Mouse (Mus musculus): ENCODE results near the gene Dst.
A peak's percentile ranks its signal among the peaks of the same experiment; 100 is the strongest.

Gene Dst

GRCm38 (mm10) chr1:34100385-34100784 is 192.4 kb downstream of the Dst start:
- no peak for DNase-seq (ENCODE audit: low spot score)

- DNase-seq (ENCODE audit: low spot score): no peak
Observed at GRCm38 (mm10) chr1:34102604-34103003, 194.6 kb downstream of the Dst start.

GRCm38 (mm10) chr1:34103176-34103575 is 195.2 kb downstream of the Dst start:
- DNase-seq (ENCODE audit: low spot score): no peak

- no peak for DNase-seq (ENCODE audit: low spot score)
Observed at GRCm38 (mm10) chr1:34103713-34104172, 195.7 kb downstream of the Dst start.

DNA sequence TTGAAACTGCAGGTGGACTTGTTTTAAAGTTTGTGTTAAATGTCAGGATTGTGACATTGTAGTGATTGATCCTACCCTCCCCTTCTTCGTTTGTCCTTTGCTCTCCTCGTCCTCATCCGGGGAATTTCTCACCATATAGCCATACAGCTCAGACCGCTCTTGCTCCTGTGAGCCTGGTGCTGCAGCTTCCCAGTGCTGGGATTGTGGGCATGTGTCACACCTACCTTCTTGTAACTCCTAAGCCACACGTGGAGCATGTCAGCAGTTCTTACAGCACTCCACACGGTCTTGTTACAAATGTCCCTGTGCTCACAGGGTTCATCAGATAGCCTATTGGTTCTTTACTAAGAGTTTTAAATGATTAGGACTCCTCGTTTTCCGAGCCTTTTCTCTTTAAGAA is 196.8 kb downstream of the Dst start:
- no peak for DNase-seq (ENCODE audit: low spot score)

DNA sequence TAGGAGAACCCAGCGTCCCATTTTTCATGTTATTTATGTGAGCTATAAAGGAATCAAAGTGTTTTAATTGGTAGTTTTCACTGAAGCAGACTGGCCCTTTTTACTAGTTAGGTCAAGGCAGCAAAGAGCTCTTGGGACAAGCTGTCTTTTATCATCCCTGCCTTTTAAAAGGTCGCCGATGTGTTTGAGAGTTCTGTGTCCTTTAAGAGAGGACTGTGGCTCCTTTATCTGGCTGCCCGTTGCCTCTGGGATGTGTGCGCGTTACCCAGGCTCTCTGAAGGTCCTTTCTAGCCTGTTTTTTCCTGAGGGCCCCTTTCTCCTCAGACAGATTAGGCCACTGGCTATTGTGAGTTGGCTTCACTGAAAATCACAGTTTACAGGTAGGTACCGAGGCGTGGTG is 198.6 kb downstream of the Dst start:
- no peak for DNase-seq (ENCODE audit: low spot score)

DNA sequence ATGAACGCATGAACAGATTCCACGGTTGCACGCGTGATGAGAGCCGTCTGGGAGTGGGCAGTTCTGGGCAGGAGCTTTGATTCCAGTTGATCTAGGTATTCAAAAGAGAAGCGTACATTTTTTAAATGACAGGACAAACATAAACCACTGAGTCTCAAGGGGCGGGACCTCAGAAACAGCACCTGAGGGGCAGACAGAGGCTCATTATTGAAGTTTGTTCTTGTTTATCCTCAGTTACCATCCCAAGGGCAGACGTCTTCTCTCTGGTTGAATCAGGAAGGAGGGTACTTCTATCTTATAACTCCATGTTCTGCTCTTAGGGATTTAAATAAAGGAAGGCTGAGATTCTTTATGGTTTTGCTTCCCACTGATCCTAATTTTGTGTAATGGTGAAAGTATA is 199.1 kb downstream of the Dst start:
- no peak for DNase-seq (ENCODE audit: low spot score)

DNA sequence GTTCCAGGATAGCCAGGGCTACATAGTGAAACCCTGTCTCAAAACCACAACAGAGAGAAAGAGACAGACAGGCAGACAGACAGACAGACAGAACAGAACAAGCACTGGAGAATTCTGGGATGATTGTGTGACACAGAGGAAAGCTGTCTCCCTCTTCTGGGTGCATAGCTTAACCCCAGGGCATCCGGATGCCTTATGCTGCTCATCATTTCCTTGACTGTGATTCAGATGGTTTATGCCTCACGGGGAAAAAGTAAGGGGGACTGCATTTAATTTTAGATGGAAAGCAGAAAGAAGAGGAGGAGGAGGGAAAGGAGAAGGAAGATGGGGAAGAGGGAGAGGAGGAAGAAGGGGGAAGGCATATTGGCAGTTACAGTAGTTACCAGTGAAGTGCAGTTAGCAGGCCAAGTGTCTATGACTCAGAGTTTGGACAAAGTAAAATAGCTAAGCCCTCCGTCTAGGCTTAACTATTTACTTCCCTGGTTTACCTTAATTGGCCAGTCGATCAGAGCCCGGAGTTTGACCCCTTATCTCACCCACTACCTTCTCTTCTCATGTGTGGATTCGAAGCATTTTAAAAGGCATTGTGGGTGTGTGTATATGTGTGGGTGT is 201.7 kb downstream of the Dst start:
- no peak for DNase-seq (ENCODE audit: low spot score)

DNA sequence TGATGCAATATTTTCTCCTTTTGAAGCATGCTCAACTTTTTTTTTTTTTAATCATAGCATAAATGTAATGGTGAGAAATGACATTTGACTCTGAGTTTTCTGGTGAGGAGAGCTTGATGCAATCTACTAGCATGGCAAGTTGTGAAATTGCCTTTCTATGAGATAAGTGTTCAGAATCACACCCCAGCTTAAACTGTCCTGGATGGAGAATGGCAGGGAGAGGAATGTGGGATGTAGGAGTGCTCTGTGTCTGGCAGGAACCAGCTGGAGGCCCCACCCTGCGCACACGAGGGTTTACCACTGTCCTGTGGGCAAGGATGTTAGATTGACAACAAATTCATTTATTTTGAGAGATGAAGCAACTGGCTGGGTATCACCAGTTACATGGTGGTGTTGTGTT is 202.8 kb downstream of the Dst start:
- DNase-seq (ENCODE audit: low spot score): no peak

DNA sequence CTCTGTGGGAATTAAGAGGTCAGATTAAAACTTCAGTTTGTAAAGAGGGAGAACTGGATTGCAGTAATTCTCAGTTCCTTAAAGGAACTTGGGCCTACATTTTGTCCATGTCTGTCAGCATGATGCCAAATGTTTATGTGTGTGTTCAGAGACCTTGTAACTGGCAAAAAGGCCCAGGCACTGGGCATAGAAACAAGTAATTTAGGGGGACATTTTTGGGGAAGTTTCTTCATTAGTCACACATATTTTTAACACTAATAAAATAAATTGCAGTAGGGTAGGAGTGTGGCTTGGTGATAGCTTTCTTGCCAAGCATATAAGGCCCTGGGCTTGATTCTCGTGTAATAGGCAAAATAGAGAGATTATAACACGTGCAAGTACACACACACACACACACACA is 203.9 kb downstream of the Dst start:
- no peak for DNase-seq (ENCODE audit: low spot score)

DNA sequence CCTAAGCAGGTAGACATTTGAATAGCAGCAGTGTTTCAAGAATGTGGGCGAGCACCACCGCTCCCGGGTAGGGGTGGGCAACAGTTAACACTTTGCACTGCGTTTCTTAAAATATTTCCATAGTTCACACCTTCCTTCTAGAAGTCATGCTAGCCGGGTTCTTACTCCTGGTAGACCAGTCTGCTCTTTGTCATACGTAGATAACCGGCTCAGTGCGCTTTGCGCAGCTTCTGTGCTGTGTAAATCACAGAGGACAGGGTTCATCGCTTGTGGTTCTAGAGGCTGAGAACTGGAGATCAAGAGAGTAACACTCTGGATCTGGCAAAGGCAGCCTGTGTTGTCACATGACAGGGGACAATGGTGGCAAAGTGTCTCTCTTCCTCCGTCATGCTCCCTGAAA is 208.4 kb downstream of the Dst start:
- DNase-seq (ENCODE audit: low spot score): no peak

GRCm38 (mm10) chr1:34117056-34117455 is 209.0 kb downstream of the Dst start:
- no peak for DNase-seq (ENCODE audit: low spot score)

DNA sequence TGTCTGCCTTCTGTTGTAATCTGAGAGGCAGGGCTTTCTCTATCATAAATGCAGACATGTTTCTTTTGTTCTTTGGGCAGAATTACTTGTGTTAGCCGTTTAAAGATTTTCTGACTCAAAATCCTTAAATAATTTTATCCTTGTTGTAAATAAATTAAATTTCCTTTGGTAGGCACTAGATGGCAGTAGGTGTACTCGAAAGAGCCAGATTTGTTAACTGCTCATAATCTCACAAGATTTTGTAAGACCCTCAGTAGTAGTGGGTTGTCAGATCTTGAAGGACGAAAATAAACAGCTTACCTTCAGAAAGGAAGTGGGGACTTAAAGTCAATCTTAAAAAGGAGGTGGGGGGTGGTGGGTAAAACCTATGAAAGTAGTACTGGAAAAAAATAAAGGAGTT is 209.7 kb downstream of the Dst start:
- DNase-seq (ENCODE audit: low spot score): no peak

GRCm38 (mm10) chr1:34120066-34120465 is 212.0 kb downstream of the Dst start:
- no peak for DNase-seq (ENCODE audit: low spot score)

DNA sequence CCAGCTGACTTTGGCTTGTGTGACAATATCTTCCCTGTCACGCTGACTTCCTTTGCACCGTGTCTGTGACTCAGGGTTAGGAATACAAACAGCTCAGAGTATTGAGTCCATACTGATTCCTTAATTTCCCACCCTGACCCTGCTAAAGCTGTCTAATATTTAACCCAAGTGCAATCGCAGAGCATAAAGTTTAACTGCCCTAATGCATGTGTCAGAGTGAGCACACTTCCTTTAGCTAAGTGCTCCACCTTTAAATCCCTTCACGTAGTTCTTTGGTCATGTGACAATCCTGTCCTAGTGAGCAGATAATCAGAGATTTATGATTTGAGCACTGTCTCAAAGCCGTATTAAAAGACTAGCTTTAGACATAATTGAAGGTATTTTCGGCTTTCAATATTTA is 212.6 kb downstream of the Dst start:
- DNase-seq (ENCODE audit: low spot score): no peak

DNA sequence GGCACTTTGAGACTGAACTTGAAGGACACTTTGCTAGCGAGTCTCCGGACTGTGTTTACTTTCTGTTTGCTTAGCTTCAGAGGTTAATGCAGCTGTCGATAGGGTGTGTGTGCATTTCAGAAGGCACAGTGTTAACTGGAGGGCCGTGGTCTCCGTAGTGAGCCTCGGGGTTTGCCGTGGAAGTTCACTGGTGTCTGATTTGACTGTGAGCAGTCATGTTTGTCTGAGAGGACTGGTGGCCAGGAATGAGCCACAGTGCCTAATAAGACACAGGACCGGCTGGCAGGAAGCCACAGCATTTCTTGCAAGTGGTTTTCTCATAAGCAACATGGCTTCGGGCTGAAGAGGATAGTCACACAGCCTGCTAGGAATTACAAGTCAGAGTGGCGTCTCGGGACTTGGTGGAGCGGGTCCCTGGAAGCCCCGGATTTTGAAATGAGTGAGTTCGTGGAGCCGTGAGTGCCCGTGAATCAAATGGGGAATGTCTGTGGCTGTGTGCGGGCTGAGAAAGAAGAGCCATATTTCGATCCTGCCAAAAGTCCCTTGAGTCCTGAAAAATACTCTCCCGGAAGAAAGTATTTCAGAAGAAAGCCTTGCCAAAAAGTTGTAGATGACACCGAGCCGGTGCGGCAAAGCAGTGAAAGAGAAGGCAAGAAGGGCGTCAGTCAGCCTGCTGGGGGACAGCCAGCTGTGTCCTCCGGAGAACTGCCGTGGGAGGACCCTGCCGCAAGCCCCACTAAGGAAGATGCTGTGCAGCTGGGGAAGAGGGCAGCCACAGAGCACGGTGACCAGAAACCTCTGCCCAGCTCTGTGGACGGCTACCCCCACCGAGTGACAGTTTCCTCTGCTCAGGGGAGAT is 213.4 kb downstream of the Dst start:
- DNase-seq (ENCODE audit: low spot score): peak; percentile 52

DNA sequence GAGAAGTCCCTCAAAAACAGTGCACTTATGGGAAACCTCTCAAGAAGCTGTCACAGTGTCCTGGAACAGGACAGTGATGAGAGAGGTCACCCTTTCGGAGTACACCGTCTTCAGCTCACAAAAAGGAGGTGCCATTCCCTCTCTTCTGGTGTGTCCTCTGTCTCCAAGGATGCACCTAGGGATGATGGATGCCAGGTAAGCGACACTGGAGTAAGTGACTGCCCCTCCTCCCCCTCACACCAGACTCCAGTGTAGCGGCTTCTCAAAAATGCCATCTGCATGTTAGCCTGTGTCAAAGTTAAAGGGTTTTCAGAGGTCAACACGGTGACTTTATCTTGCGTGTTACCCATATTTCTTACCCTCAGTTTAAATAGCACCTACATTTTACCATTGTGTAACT is 214.2 kb downstream of the Dst start:
- no peak for DNase-seq (ENCODE audit: low spot score)

GRCm38 (mm10) chr1:34122905-34123304 is 214.9 kb downstream of the Dst start:
- no peak for DNase-seq (ENCODE audit: low spot score)

DNA sequence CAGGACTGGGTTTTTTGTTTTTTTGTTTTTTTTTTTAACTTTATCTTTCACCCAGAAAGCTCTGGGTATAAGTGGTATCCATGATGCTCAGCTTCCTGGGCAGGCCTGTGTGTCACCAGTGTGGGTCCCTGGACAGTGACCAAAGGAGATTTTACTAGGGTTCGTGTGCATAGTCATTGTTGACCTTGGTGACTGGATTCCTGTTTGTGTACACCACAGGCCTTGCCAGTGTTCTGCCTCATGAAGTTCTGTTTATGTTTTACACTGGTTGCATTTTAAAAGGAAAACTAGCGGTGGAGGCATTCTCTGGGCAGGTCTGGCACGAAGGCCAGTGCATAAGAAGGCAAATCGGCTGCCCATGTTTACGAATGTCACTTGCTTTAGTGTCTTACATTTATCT is 215.3 kb downstream of the Dst start:
- no peak for DNase-seq (ENCODE audit: low spot score)

- no peak for DNase-seq (ENCODE audit: low spot score)
Observed at GRCm38 (mm10) chr1:34124376-34124775, 216.4 kb downstream of the Dst start.

- no peak for DNase-seq (ENCODE audit: low spot score)
Observed at GRCm38 (mm10) chr1:34125148-34125547, 217.1 kb downstream of the Dst start.

DNA sequence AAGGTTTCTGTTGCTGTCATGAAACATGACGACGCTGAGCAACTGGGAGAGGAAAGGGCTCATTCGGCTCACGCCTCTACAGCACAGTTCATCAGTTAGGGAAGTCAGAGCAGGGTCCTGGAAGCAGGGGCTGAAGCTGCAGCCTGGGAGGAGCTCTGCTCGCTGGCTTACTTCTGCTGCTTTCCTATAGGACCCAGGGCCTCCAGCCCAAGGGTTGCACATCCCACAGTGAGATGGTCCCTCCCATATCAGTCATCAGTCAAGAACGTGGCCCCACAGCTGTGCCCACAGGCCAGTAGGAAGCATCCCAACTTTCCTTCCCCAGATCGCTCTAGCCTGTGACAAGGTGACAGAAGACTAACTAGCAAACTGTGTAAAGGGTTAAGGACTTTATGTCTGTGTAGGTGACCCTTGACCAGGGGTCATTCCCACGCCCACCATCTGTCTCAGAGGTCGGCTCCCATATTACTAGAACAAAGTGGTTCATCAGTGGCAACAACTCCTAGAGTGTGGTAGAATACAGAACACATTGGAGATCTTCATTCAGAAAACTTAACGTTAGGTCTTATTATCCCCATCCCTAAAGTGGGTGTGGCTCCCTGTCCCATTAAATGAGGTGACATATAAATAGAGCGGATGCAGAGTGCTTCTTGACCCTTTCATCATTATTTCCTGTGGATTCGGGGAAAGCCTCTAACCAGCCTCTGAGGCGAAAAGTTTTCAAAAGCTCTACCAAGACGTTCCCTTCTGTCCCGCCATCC is 219.9 kb downstream of the Dst start:
- DNase-seq (ENCODE audit: low spot score): no peak

- no peak for DNase-seq (ENCODE audit: low spot score)
Observed at GRCm38 (mm10) chr1:34128796-34129195, 220.8 kb downstream of the Dst start.
